Mouse (Mus musculus) stomach, postnatal 0 days (tissue): ENCODE data around the gene Eml1. TPM values are rescaled to one million over a fixed set of nuclear protein-coding genes. Genes with fewer than 3 reads are reported as not detected.

Experiments
- ATAC-seq: fragments of 200-750 bp; cut with Nextera tagmentation; 2 replicates; pipeline ENCODE4 v1.8.0; 2017; ENCODE audit not compliant: low FRiP score, low TSS enrichment
- DNase-seq: peaks from one replicate; pipeline ENCODE4 v3.0.0-alpha.2; 2016; ENCODE audit warnings: low spot score
- H3K27ac ChIP-seq: fragments of 300-500 bp; sonication (generic); replicated peaks from 2 replicates; pipeline ENCODE4 v1.5.1; 2014; ENCODE audit warnings: mild to moderate bottlenecking, control low read depth
- H3K27me3 ChIP-seq: fragments of 300-500 bp; sonication (generic); 2 replicates; pipeline ENCODE4 v1.6.1; 2014; ENCODE audit warnings: low read length; ENCODE audit not compliant: control insufficient read depth, insufficient read depth
- H3K36me3 ChIP-seq: fragments of 300-500 bp; sonication (generic); 2 replicates; pipeline ENCODE4 v1.6.1; 2014; ENCODE audit warnings: low read length, mixed read lengths; ENCODE audit not compliant: control insufficient read depth, insufficient read depth
- H3K4me1 ChIP-seq: fragments of 300-500 bp; sonication (generic); replicated peaks from 2 replicates; pipeline ENCODE4 v1.6.1; 2014; ENCODE audit warnings: antibody characterized with exemption; ENCODE audit not compliant: control insufficient read depth, insufficient read depth
- H3K4me2 ChIP-seq: fragments of 300-500 bp; sonication (generic); replicated peaks from 2 replicates; pipeline ENCODE4 v1.6.1; 2014; ENCODE audit warnings: low read depth, mild to moderate bottlenecking, control low read depth, moderate library complexity
- H3K4me3 ChIP-seq: fragments of 300-500 bp; sonication (generic); 2 replicates; pipeline ENCODE4 v1.5.1; 2014; ENCODE audit warnings: low read depth, low read length, control low read depth
- H3K9ac ChIP-seq: fragments of 300-500 bp; sonication (generic); 2 replicates; pipeline ENCODE4 v1.6.1; 2014; ENCODE audit warnings: mild to moderate bottlenecking, low read length, control low read depth, mixed read lengths
- H3K9me3 ChIP-seq: fragments of 300-500 bp; sonication (generic); 2 replicates; pipeline ENCODE4 v1.6.1; 2016; ENCODE audit warnings: low read length; ENCODE audit not compliant: control insufficient read depth
- CTCF ChIP-seq: IDR thresholded peaks from 2 replicates; pipeline ENCODE4 v1.5.1; 2016; ENCODE audit warnings: antibody characterized with exemption, low read depth, mild to moderate bottlenecking, moderate library complexity
- EP300 ChIP-seq: optimal IDR thresholded peaks from 2 replicates; pipeline ENCODE3; 2016; ENCODE audit warnings: antibody characterized with exemption
- WGBS: fragments of 180-500 bp; shearing (Covaris S2); extraction: QIAGEN DNeasy Blood & Tissue Kit; methylation state at CpG from one replicate; pipeline ENCODE4 v1.1.7; 2014; 5-methylcytosine and 5-hydroxymethylcytosine counted together
- polyA plus RNA-seq: library from polyadenylated mRNA; unstranded; fragments of >200 nt; fragmentation: Nextera tagmentation; extraction: Ambion mirVana; gene quantifications from 2 replicates; pipeline ENCODE4 v1.2.1, GENCODE M21; 2015

Eml1 gene
- polyA plus RNA-seq, 1 experiment from 2014 or later = 53.8 TPM

GRCm38 (mm10) chr12:108449935-108450334 lies 79.2 kb downstream of the Eml1 start:
- WGBS = 69% methylated on average over 11 of the region's 11 CpGs
- H3K27ac ChIP-seq = no peak overlapping the region
- TF ChIP-seq EP300 = no peak
- no peak for TF ChIP-seq CTCF

GRCm38 (mm10) chr12:108450546-108450945 lies 79.8 kb downstream of the Eml1 start:
- ATAC-seq (no peak), DNase-seq (no peak)
- H3K4me3 ChIP-seq = no peak overlapping the region
- H3K36me3 ChIP-seq = no peaks in the 10 kb centered on the region
- no peak overlapping the region for H3K9ac ChIP-seq
- H3K27ac ChIP-seq = no peak overlapping the region
- no peak overlapping the region for H3K4me2 ChIP-seq
- H3K27me3 ChIP-seq = no peaks in the 10 kb centered on the region
- WGBS = 64% methylated on average over 5 of the region's 5 CpGs
- TF ChIP-seq CTCF (no peak), EP300 (no peak)
- H3K4me1 ChIP-seq = no peaks in the 10 kb centered on the region
- no peaks in the 10 kb centered on the region for H3K9me3 ChIP-seq

More at GRCm38 (mm10) chr12:108449935-108450334, 79.2 kb downstream of the Eml1 start:
- H3K27me3 ChIP-seq = no peaks in the 10 kb centered on the region
- no peaks in the 10 kb centered on the region for H3K36me3 ChIP-seq
- peaks cover 4% of the 10 kb centered on the region; the same call in 1 of the 2 replicates for H3K4me1 ChIP-seq
- no peak for DNase-seq
- H3K9me3 ChIP-seq = no peaks in the 10 kb centered on the region
- H3K4me3 ChIP-seq = no peak overlapping the region
- H3K4me2 ChIP-seq = no peak overlapping the region
- no peak overlapping the region for H3K9ac ChIP-seq
- ATAC-seq = no peak

- Histone ChIP-seq H3K4me2 (no peak overlapping the region), H3K27ac (no peak overlapping the region), H3K9me3 (no peaks in the 10 kb centered on the region), H3K36me3 (no peaks in the 10 kb centered on the region), H3K4me3 (no peak overlapping the region), H3K9ac (no peak overlapping the region), H3K27me3 (no peaks in the 10 kb centered on the region), H3K4me1 (no peaks in the 10 kb centered on the region)
- peak; percentile 47 for DNase-seq
- peak; percentile 75 for ATAC-seq
- TF ChIP-seq CTCF (no peak), EP300 (no peak)
- WGBS = 37% methylated on average over 16 of the region's 16 CpGs
Observed at GRCm38 (mm10) chr12:108452151-108452874, 81.6 kb downstream of the Eml1 start.

GRCm38 (mm10) chr12:108453561-108454044 lies 82.8 kb downstream of the Eml1 start:
- Histone ChIP-seq H3K4me3 (no peak overlapping the region), H3K4me1 (no peaks in the 10 kb centered on the region), H3K27me3 (no peaks in the 10 kb centered on the region), H3K9ac (no peak overlapping the region), H3K9me3 (no peaks in the 10 kb centered on the region), H3K36me3 (no peaks in the 10 kb centered on the region), H3K27ac (no peak overlapping the region), H3K4me2 (no peak overlapping the region)
- DNase-seq (no peak), ATAC-seq (no peak)
- TF ChIP-seq EP300 (no peak), CTCF (no peak)
- 69% methylated on average over 8 of the region's 8 CpGs for WGBS

GRCm38 (mm10) chr12:108455004-108455403 lies 84.2 kb downstream of the Eml1 start:
- Histone ChIP-seq H3K4me3 (no peak overlapping the region), H3K9ac (no peak overlapping the region), H3K27me3 (no peaks in the 10 kb centered on the region), H3K36me3 (no peaks in the 10 kb centered on the region), H3K9me3 (no peaks in the 10 kb centered on the region), H3K4me1 (no peaks in the 10 kb centered on the region), H3K27ac (no peak overlapping the region), H3K4me2 (no peak overlapping the region)
- DNase-seq = no peak
- no peak for ATAC-seq
- TF ChIP-seq EP300 (no peak), CTCF (no peak)
- WGBS = 70% methylated on average over 4 of the region's 4 CpGs

- DNase-seq (no peak), ATAC-seq (0 out of 2 replicates have a peak, but pooled peaks have one; percentile 24)
- Histone ChIP-seq H3K36me3 (peaks cover 7% of the 10 kb centered on the region), H3K9me3 (no peaks in the 10 kb centered on the region), H3K27ac (no peak overlapping the region), H3K4me1 (no peaks in the 10 kb centered on the region), H3K27me3 (no peaks in the 10 kb centered on the region), H3K9ac (no peak overlapping the region), H3K4me2 (no peak overlapping the region), H3K4me3 (no peak overlapping the region)
- WGBS = 88% methylated on average over 1 of the region's 1 CpGs
- no peak for TF ChIP-seq CTCF
- TF ChIP-seq EP300 = no peak
Observed at GRCm38 (mm10) chr12:108472898-108473297, 102.1 kb downstream of the Eml1 start.
